Mouse (Mus musculus) brain, embryonic 14.5 days (tissue): ENCODE data around the gene Rnf40.

Experiments
- CTCF ChIP-seq: fragments of 200-500 bp; IDR thresholded peaks from 2 replicates; pipeline ENCODE4 v1.5.1; 2012; ENCODE audit warnings: inconsistent platforms, mild to moderate bottlenecking, moderate library complexity, borderline replicate concordance; ENCODE audit not compliant: insufficient read depth, insufficient read length; ENCODE audit errors: extremely low read depth
- POLR2A ChIP-seq: fragments of 200-500 bp; IDR thresholded peaks from 2 replicates; pipeline ENCODE4 v1.6.1; 2012; ENCODE audit warnings: mild to moderate bottlenecking, inconsistent platforms, borderline replicate concordance; ENCODE audit not compliant: poor library complexity, insufficient read depth, insufficient read length, severe bottlenecking; ENCODE audit errors: extremely low read depth

DNA sequence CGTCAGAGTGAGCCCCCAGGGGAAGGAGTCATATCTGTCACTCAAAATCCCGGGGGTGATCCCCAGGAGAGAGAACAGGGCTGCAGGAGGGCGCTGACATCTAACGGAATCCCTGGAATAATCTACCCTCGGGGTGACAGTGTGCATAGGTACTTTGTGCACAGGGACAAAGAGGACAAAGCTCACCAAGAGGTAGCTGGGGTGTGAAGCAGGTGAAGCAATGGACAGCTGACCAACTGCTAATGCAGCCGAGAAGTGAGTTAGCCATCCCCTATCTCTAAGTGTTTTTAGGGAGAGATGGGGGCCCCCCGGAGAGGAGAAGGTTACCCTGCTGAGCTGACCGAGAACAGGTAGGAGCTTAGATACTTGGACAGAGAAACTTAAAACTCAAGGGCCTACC, 25.5 kb downstream of the Rnf40 start:
- TF ChIP-seq CTCF, result no peak
- no peak for TF ChIP-seq POLR2A
